Mouse (Mus musculus) gastrocnemius, postnatal 25 days (tissue): ENCODE measurements at regions not wholly inside any gene's neighbourhood (a gene's known extent, or its start where the extent isn't known, plus 50 kb on each side); places are given as distances from the start of the nearest gene placed in this dataset.

ENCODE experiments used
- DNase-seq: peaks from one replicate; pipeline ENCODE4 v3.0.0; 2022

DNA sequence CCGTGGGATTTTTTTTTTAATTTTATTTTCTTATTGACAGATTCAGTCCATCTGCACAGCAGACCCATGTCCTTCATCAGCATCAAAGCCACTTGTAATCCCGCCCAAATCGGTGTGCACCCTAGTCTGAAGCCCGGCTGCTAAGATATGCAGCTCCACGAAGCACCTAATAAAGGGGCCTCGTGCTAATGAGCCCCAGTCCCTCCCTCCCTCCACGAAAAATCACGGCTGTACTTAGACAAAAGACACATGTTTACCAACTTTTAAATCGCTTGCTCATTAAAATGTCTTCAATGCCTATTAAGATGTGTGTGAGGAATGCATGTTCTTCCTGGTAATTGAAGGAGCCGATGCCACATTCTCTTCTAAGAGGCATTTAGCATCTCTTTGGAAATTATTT lies 229.8 kb upstream of the A430005L14Rik start:
- DNase-seq, result no peak

- no peak for DNase-seq
Observed at GRCm38 (mm10) chr4:153727896-153728422, 229.1 kb upstream of the A430005L14Rik start.

GRCm38 (mm10) chr4:153738088-153738487 lies 218.9 kb upstream of the A430005L14Rik start:
- DNase-seq, result no peak

- DNase-seq, result no peak
Observed at GRCm38 (mm10) chr4:153742241-153742640, 214.8 kb upstream of the A430005L14Rik start.

- DNase-seq, result no peak
Observed at GRCm38 (mm10) chr4:153752791-153753190, 204.2 kb upstream of the A430005L14Rik start.

DNA sequence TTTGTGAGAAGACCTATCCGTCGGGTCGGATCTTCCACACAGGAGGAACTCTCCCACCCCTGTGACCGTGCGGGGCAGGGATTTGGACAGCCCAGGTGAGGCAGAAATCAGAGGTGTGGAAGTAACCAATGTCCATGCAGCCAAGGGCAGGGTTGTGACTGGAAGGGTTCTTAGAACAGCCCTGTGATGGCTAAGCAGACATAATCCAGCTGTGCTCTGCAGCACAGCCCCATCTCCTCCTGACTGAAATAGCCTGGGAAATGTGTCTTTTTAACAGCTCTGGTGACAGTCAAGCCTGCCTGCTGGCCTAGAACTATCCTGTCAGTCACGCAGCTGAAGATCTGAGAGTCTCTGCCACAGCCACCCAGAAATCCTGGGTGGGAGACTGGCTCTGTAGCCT lies 198.7 kb upstream of the A430005L14Rik start:
- no peak for DNase-seq

- DNase-seq, result peak; percentile 21
Observed at GRCm38 (mm10) chr4:153758781-153759180, 198.3 kb upstream of the A430005L14Rik start.

DNA sequence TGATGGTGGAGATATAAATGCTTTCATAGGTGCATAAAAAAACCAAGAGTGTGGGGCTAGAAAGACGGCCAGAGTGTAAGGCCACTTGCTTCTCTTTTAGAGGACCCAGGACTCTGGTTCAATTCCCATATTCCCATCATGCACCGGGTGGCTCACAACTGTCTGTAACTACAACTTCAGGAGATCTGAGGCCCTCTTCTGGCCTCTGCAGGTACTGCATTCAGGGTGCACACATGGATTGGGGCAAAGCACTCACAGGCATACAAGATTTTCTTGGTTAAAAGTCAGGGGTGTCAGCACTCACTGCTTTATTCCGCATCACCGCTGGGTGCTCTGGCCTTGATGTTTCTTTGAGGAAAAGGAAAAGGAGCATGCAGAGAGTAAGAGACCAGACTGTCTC lies 196.1 kb upstream of the A430005L14Rik start:
- DNase-seq, result no peak

- DNase-seq, result no peak
Observed at GRCm38 (mm10) chr4:153763413-153763812, 193.6 kb upstream of the A430005L14Rik start.

- no peak for DNase-seq
Observed at GRCm38 (mm10) chr4:153767713-153768112, 189.3 kb upstream of the A430005L14Rik start.

- DNase-seq, result no peak
Observed at GRCm38 (mm10) chr4:153768350-153768749, 188.7 kb upstream of the A430005L14Rik start.

DNA sequence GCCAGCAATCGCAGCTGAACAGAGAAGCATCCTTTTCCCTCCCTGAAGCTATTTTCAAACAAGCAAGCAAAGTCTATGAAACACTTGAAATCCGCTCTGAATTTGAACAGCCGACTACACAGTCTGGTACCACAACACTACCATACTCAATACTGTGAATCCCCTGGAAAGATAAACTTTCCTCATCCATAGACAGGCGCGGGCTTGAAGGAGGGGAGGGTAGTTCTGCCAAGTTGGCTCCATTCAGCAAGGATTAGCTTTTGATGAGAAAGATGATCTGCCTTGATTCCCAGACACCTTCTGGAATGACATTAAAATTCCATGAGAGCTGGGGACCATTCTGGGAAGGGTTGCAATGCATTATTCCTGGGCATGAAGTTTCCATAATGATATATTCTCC lies 186.4 kb upstream of the A430005L14Rik start:
- no peak for DNase-seq

- no peak for DNase-seq
Observed at GRCm38 (mm10) chr4:153780501-153780900, 176.5 kb upstream of the A430005L14Rik start.

DNA sequence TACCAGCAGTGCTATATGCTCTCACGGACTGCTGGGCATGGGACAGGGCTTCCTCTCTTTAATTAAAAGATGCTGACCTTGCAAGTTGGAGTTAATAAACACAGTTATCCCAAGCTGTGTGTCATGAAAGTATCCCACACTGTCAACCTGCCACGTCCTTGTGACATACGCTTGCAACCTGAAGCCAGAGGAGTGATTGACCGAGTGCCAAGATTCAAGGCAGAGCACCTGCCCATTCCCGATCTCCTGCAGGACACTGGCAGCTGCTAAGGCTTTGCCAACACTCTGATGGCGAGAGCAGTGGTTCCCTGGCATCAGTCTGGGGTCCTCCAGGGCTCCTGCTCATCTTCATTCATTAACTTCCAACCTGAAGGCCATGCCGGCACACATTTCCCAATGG lies 175.8 kb upstream of the A430005L14Rik start:
- no peak for DNase-seq

DNA sequence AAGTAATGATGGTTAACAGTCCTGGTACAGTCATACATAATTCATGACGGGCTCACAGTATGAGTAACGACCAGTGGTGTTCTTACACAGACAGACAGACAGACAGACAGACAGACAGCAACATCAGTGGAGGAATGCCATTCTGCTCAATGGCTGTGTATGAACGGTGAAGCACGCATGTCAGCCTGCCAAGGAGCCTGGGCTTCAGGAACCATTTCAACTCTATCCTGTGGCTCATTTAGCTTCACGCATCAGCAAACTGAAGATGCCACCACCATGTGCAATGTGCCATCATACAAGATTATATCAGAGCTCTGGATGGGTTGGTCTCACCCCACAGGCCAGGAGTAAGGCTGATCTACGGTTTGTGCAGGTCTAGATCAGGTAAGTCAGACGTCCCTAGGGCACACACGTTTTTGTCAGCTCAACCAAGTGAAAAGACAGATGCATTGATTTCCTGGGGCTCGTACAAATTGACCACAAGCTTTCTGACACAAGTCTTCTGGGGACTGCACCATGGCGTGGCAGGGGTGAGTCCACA lies 175.0 kb upstream of the A430005L14Rik start:
- no peak for DNase-seq

DNA sequence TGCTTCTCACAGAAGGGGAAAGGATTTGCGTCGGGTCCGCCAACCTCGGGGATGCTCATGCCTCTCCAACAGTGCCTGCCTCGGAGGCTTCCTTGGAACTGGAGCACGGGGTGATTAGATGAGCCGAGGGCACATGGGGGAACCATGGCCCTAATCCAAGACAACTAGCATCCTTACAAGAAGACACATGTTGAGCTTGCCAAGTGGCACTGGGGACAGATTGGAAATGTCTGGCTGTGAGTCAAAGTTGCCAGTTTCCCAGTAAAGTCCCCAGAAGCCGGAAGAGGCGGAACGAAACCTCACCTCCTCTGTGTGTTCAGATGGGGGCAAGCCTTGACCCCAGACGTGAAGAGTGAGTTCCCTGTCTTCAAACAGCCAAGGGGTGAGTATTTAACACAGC lies 172.6 kb upstream of the A430005L14Rik start:
- no peak for DNase-seq

DNA sequence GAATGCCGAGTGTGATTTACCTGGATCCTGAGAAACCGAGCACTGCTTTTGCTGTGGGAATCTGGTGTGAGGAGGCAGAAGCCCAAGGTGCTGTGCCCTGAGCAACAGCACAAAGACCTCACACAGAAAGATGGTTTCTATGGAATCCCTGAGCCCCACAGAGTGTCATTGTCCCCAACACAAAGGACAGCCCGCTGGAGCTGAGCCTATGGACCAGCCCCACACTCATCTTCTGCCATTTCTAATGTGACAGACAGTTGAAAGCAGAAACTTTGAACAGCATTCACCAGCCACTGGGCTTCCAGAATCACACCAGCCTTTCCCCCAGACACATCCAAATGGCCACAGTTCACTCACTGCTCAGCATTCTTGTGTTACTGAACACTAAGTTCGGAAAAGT lies 171.5 kb upstream of the A430005L14Rik start:
- DNase-seq, result no peak

- no peak for DNase-seq
Observed at GRCm38 (mm10) chr4:153792307-153792706, 164.7 kb upstream of the A430005L14Rik start.

DNA sequence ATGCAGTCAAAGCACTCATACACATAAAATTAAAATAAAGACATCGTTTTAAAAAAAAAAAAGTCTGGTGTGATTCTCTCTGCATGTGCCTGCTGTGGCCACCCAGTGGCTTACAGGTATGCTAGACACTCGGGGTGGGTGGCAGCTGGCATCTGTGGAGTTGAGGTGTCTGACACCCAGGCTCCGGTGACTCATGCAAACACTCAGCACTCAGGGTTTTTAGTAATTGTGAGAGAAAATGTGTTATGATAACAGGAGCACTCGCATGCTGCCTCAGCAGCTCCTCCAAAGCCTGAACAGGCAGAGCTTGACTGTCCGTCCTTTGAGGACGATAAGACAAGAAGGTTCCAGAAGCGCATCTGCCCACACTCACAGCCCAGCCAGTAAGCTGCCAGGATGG lies 159.0 kb upstream of the A430005L14Rik start:
- no peak for DNase-seq

GRCm38 (mm10) chr4:153805727-153806126 lies 151.3 kb upstream of the A430005L14Rik start:
- no peak for DNase-seq

DNA sequence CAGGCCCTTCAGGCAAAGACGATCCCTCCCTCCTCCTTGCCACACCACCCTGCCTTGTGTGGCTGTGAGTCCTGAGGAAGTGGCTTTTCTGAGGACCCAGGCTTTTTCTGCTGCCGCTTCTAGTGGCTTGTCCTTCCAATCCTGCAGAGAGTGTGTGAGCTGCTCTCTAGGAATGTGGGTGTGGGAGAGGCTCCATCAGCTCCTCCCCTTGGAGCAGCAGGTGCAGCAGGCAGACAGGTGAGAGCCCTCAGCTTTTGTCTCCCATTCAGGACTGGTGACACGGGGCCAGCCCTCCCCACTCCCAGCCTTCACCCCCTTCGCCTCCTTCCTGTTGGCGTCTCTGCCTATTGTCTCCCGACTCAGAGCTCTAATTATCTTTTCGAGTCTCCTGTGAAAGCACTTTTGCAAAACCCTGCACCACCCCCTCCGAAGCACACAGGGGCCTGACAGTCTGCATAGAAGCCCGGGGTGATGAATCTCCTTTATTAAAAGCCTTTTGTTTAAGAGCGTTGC lies 150.8 kb upstream of the A430005L14Rik start:
- DNase-seq, result no peak

- DNase-seq, result no peak
Observed at GRCm38 (mm10) chr4:153806820-153807436, 150.1 kb upstream of the A430005L14Rik start.

DNA sequence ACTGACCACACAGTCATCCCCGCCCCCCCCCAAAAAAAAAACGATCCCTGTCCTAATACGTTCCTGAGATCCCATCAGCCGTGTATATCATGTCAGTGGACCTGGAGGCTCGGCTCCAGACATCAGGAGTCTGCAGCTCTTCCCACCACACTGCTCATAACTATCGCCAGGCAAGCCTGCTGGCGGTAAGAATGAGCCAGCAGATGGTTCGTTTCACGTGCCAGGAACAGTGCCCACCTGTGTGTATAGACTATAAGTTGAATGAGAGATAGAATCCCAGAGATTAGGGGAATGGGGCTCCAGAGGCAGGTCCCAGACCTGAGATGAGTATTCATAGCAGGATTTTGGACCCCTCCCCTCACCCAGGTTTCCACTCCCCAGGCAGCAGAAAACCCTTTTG lies 144.2 kb upstream of the A430005L14Rik start:
- DNase-seq, result no peak

DNA sequence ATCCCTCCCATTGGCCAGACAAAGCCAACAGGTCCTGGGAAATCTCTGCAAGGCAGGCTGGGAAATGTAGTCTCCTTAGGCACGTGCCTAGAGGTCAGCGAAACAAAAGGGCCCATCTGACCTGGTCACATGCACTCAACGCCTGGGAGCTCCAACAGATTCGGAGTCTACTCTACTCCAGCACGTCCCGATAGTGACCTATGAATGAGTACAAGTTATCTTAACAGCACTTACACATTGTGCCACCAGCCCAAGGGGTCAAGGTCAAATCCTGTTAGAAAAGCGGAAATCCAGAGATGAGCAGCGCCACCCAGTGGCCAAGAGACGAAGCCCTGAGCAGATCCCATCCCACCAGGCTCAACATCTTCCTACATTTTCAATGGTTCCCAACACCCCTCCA lies 129.1 kb upstream of the A430005L14Rik start:
- DNase-seq, result no peak
